Mouse (Mus musculus) T-cell, adult 2 months (primary cell): ENCODE measurements around the gene Pfdn6.
A peak's percentile ranks its signal among the peaks of the same experiment; 100 is the strongest.

Experiments
- DNase-seq: peaks from one replicate; pipeline ENCODE4 v3.0.0; 2022; ENCODE audit warnings: low spot score

Gene Pfdn6

DNA sequence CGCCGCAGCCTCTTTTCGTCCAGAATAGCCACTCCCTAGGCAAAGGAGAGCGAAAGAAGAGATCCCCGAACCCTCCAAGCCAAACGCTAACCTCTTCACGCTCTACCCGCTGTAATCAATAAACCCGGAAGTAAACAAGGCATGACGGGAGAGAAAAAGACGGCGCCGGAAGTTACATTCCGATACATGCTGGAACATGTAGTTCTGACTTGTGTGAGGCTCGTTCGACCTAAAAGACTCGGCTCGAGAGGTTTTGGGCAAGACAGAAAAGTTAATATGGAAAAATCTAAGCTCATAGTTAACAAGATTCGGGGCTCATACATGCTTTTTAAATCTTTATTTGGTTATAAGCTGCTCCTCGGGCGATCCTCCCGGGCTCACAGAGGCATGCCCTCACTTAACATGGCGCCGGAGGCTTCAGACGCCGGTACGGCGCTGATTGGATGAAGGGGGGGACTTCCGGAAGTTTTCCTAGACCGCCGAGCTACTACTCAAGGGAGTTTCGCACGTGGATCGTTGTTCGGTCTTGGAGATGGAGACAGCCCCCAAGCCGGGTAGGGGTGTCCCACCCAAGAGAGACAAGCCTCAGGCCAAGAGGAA lies at the start of gene Pfdn6, which contains the start of gene Wdr46:
TSS of gene Pfdn6 (minus strand) at position 138 of the 600 bp plus-strand sequence.
TSS of gene Wdr46 (plus strand) at position 455 of the 600 bp plus-strand sequence.
- DNase-seq = peak; percentile 84

DNA sequence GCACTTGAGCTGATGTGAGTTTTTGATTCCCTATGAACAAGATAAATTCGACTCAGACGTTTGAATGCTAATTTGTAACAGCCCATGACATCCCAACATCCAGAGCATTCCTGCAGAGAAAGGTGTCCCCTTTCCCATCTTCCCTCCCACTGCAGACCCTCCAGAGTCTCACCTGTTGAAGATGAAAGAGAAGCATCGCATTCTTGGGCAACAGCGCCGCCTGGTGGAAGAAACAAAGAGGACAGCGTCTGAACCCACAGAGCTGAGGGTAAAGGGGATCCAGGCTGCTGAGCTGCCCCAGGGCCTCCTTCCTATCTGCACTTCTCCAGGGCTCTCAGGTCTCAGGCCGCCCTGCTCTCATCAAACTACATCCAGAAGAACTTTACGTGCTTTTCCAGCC lies 42.0 kb upstream of the Pfdn6 start:
- DNase-seq = peak; percentile 66

DNA sequence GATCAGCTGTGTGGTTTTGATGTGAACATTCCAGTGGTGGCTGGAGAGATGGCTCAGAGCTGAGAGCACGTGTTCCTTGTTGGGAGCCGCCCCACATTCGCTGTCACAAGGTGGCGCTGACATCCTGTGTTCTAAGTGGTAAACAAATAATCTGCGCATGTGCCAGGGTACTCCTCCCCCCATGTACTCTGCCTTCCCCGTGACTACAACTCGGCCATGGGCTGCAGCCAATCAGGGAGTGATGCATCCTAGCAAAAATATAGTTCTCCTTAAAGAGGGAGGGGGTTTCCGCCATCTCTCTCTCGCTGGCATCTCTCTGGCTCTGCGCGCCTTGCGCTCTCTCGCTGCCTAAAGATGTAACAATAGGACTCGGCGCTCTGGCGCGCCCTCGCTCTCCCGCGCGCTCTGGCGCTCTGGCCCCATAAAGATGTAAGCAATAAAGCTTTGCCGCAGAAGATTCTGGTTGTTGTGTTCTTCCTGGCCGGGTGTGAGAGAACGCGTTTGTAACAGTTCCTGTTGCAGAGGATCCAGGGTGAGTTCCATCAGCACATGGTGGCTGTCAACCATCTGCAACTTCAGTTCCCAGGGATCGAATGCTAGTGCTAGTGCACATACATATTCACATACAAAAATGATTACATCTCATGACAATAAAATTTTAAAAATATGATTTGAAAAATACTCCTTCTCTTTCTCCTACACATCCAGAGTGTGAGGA lies 41.2 kb upstream of the Pfdn6 start:
- peak; percentile 94 for DNase-seq

DNA sequence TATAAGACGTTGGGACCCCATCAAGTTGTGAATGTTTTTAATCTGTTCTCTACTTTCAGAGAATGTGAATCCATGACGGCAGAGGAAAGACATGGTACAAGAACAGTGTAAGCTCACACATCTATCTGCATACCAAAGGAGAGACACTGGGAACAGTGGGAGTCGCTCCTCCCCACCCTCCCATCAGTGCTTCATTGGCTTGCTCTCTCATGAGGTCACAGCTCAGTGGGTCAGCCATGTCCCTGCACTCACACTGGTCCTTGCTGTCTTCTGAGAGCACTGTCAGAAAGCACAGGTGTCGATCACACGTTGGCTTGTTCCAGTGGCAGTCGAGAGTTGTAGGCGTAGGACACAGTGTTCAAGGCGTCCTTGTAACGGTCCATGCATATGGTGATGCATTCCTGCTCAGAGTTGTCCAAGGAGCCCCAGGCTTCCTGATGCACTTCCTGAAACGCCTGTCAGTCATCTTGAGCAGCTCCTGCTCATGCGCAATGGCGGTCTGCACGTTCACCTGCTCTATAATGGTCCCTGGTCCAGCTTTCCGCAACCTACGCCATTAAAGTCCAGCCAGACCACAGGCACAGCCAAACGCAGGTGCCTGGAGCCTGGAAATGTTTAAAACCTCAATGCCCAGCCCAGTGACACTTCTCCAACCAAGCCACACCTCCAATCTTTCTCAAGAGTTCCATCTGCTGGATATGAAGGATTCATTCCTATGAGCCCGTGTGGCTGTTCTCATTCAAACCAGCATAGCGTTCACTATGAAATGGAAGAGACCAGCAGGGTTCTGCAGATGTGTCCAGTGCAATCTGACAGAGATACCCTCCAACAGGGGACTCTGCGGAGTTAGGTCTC lies 40.3 kb upstream of the Pfdn6 start:
- no peak for DNase-seq

DNA sequence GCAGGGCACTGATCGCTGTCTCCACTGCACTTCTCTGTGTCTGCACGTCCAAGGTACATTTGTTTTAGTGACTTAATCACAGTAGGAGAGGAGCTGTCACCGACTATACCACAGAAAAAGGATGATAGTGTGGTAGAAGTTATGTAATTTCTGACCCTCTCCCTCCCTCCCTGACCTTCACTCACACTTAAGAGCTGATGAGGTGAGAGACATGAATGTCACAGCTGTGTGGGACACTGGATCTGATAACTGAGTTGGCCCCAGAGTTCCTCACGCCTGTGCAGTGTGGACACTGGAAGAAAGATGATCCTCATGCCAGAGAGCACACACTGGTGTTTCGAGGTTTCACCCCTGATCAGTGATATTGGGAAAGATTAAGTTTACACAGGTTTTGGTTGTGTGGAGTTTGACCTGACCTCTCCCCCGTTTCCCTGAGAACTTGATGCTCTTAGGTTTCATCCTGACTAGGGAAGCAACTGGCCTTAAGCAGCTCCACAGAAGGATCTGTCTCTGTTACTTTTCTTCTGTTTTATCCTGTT lies 39.4 kb upstream of the Pfdn6 start:
- no peak for DNase-seq

DNA sequence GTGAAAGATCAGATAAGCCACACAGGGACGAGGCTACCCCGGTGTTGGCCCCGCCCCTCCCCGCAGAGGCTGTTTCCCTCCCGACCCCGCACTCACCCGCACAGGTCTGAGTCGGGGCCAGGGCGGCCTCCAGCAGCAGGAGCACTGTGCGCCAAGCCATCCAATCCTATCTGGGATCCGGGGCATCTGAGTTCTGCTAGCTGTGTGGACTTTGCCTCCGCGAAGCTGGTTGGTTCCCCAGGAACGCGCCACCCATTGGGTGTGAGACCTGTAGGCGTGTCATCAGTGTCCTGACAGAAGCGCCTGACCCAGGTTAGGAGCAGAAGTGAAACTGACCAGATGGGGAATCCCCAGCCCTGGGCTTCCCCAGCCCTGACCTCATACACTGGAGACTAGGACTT lies 38.5 kb upstream of the Pfdn6 start:
- DNase-seq = peak; percentile 81

DNA sequence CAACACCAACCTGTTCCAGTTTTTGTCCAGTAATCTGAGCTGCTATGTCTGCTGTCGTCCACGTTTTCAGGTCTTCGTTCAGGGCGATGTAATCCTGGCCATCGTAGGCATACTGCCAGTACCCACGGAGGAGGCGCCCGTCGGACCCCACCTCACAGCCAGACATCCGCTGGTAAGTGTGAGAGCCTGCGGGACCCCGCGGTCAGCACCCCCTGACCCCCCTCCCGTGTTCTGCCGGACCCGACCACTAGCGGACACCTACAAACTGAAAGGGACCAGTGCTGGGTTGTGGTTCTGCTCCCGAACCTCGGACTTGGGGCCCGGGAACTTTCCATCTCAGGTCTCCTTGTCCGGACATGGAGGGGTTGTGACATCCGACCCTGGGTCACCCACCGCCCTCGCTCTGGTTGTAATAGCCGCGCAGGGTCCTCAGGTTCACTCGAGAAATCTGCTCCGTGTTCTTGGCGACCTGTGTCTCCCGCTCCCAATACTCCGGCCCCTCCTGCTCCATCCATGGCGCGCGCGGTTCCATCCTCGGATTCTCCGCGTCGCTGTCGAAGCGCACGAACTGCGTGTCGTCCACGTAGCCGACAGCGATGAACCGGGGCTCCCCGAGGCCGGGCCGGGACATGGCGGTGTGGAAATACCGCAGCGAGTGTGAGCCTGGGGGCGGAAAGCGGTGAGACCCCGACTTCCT lies 37.9 kb upstream of the Pfdn6 start:
- DNase-seq = no peak

DNA sequence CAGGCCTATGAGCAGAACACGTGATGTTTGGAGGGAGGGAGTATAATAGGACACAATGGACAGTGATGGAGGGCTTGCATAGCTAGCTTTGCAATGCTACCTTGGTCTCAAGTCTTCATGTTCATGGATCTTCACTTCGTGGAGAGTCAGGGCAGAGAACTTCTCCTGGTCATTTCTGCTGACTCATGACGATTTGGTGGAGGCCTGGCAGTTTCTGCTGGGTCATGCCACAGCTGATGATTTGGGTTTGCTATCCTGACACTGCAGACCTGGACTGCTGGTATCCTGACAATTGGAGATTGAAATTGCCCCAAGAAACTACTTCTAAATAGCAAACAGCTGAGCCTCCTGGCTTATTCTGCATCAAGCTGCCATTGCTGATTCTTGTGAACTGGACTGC lies 33.4 kb upstream of the Pfdn6 start:
- DNase-seq = no peak

DNA sequence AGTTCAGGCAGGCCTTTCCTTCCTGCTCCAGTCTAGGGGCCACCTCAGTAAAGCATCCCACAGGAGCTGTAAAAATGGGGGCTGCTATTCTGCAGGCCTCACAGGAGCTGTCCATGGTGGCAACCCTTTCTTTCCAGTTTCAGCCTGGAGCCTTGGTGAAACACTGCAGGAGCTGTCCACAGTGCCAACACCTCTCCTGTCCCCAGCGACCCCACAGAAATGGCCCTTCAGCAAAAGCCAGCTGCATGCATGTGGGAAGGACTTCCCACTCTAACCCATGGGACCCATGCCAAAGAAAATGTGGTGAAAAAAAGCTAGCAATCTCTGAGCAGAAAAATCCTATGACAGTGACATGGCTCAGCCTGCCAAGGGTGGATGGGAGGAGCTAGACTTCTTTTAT lies 32.5 kb upstream of the Pfdn6 start:
- DNase-seq = no peak

DNA sequence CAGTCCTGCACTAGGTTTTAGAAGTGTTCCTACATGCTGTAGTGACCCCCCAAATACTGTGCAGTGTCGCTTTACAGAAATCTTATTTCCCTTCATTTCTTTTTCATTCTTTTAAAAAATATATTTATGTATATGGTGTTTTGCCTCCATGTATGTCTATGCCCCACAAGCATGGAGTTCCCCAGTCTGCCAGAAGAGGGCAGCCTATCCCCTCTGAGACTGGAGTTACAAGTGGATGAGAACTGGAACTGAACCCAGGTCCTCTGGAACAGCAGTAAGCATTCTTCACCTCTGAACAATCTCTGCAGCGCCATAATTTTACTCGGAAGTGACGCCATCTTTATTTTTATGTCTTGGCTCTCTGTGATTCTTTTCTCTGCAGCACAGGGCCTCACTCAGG lies 29.3 kb upstream of the Pfdn6 start:
- DNase-seq = no peak

DNA sequence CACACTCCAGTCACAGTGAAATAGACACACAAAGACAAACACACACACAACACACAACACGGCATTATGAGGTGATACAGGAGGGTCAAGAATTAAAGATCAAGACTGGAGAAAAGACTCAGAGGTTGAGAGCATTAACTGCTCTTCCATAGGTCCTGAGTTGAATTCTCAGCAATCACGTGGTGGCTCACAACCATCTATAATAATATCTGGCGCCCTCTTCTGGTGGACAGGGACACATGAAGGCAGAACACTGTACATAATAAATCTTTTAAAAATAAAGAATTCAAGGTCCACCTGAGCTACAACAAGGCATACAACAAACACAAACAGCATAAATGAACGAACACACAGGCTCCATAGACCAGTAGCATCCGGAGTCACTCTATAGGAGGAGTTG lies 28.8 kb upstream of the Pfdn6 start:
- peak; percentile 73 for DNase-seq

DNA sequence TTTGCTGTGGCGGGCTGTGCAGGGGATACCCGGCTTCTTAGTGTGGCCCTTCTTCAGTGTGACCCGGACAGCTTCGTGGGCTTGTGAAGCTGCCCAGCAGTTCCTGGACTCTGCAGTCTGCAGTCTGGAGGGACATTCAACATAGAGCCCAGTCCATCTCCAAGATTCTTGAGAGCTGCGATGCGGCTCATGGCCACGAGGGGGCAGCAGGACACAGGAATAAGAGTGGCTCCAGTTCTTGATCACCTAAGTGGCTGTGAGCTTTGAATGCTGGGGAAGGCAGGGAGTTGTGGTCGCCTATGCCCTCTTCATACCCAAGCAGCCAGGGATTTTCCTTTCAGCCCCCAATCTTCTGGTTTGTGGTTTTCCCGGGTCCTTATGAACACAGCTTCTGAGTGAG lies 28.3 kb upstream of the Pfdn6 start:
- peak; percentile 77 for DNase-seq

DNA sequence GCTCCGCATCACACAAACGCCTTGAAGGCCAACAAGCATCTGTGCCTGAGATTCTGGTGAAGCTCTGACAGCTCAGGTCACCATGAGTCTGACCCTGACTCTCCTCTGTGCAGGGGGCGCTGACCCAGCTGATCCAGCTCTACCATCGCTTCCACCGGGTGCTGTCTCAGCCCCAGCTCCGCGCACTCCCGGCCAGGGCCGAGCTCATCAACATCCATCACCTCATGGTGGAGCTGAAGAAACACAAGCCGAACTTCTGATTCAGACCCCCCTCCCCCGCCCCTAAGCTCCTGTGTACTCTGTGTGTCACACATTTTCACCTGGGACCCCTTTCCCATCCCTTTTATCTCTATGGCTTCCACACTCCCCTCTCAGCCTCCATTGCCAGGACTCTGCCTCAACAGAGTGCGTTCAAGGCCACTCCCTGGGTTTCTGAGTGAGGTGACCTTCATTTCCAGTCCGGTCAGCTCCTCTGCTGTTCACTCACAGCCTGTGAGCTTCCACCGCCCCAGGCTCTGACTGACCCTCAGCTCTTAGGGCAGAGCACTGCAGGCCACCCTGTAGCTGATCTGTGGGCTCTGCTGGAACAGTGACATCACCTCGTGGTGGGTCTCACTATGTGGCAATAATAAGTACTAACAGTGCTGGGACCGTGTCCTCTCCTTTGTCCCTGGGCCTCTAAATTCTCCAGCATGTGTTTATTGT lies 25.9 kb upstream of the Pfdn6 start:
- DNase-seq = no peak

DNA sequence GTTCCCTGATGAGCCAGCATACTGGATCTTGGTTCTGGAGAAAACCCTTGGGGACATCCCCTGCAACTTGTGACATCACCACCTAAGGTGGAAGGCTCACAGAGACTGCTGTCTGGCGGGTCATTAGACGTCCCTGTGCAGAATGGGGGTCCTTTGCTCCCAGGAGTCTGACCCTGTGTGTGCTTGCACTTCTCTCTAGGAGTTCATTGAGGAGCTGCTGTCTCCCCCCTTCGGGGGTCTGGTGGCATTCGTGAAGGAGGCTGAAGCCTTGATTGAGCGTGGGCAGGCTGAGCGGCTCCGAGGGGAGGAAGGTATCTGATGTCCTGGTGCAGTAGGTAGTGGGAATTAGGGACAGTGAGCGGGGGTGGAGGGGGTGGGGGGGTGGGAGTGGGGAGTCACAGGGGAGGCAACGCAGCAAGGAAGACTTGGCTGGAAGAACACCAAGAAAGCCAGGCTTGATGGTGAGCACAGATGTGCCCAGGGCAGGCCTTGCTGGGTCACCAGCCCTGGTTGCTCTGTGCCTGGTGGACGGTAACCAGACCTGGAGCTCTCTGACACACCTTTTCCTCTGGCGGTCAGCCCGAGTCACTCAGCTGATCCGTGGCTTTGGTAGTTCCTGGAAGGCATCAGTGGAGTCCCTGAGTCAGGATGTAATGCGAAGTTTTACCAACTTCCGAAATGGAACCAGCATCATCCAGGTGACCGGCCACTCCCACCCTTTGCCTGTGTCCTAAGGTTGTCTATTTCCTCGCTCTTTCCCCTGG lies 25.1 kb upstream of the Pfdn6 start:
- DNase-seq = no peak

DNA sequence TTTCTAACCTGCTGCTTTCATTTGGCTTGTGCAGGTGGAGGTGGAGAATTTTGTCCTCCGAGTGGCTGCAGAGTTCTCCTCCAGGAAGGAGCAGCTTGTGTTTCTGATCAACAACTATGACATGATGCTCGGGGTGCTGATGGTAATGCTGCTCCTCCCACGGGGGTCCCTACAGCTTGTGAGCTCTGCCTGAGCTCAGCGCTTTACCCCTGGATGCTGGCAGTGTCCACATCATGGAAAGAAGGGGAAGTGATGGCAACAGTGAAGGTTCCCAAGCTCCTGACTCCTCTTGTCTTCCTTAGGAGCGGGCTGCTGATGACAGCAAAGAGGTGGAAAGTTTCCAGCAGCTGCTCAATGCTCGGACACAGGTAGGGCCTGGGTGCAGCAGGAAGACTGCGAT lies 22.7 kb upstream of the Pfdn6 start:
- DNase-seq = no peak

DNA sequence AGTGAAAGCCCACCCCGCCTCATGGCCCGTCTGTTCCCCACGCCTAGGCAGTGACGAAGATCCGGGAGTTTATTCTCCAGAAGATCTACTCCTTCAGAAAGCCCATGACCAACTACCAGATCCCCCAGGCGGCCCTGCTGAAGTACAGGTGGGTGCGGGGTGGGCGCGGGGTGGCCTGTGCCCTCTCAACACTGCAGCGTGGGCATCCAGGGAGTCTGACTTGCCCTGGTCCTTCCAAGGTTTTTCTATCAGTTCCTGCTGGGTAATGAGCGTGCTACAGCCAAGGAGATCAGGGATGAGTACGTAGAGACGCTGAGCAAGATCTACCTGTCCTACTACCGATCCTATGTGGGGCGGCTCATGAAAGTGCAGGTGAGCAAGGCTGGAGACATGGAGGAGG lies 19.8 kb upstream of the Pfdn6 start:
- DNase-seq = no peak

DNA sequence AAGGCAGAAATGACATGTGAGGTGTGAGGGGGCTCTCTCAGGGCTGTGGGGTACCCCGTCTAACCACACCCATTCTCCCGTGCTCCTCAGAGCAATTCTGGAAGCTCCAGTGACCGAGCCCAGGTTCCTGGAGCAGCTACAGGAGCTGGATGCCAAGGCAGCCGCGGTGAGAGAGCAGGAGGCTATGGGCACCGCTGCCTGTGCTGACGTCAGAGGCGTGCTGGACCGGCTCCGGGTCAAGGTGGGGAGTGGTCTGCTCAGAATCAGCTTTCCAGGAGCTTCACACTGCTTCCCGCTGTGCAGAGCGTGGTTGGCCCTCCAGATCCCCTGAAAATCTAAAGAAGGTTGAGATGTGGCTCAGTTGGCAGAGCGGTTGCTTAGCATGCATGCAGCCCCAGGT lies 19.0 kb upstream of the Pfdn6 start:
- no peak for DNase-seq

DNA sequence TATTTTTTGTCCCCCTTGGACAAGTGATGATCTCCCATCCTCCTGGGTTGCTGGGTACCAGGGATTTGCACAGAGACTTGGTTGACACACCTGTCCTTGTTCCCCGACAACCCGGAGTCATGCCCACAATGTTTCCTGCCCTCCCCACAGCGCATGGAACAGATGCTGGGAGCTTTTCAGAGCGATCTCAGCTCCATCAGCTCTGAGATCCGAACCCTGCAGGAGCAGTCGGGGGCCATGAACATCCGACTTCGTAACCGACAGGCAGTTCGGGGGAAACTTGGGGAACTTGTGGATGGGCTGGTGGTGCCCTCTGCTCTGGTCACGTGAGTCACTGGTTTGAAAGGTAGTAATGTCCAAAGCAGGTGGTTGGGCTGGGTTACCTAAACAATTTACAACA lies 18.3 kb upstream of the Pfdn6 start:
- no peak for DNase-seq

DNA sequence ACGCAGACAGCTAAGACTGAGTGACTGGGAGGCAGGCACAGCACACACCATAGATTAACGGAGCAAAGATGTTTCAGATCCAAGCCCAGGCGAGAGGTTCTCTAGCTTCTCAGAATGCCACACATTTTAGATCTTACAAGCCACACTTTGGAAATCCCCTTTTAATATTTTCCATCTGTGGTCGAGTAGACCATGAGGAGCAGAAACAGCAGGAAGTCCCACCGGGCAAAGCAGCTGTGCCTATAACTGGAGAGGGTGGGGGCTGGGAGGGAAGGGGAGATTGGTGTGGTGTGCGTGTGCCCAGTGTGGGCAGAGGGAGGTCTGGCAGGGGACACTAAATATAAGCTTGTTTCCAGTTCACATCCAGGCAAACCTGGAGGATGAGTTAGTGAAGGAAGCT lies 17.4 kb upstream of the Pfdn6 start:
- no peak for DNase-seq

DNA sequence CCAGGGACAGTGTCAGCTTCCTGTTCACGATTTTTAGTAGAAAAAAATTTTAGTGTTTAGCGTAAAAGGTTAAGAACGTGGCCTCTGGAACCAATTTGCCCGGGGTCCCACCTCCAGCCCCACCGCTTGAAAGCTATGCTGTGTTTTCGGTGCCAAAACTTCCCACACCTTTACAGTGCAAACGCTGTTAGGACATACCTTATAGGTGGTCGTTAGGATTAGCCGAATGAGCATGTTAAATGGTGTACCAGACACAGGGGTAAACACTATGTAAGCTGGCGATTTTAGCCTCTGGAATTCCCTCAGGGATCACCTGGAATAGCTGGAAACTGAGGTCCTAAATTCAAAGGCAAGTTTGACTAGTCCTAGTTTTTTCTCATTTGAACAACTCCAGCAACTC lies 16.2 kb upstream of the Pfdn6 start:
- no peak for DNase-seq
